Mouse (Mus musculus) midbrain, embryonic 13.5 days (tissue): ENCODE results near the gene Il12rb1. TPM values are rescaled to one million over a fixed set of nuclear protein-coding genes. Genes with fewer than 3 reads are reported as not detected.

Experiments
- ATAC-seq: fragments of 200-750 bp; cut with Nextera tagmentation; 2 replicates; pipeline ENCODE4 v1.8.0; 2017; ENCODE audit warnings: mild to moderate bottlenecking, moderate TSS enrichment, moderate library complexity
- H3K27ac ChIP-seq: fragments of 300-500 bp; sonication (generic); 2 replicates; pipeline ENCODE4 v1.5.1; 2015; ENCODE audit warnings: inconsistent platforms, mild to moderate bottlenecking, moderate library complexity
- H3K27me3 ChIP-seq: fragments of 300-500 bp; sonication (generic); 2 replicates; pipeline ENCODE4 v1.6.1; 2015; ENCODE audit warnings: mild to moderate bottlenecking, inconsistent platforms
- H3K36me3 ChIP-seq: fragments of 300-500 bp; sonication (generic); 2 replicates; pipeline ENCODE4 v1.6.1; 2015; ENCODE audit warnings: mild to moderate bottlenecking, inconsistent platforms
- H3K4me1 ChIP-seq: fragments of 300-500 bp; sonication (generic); replicated peaks from 2 replicates; pipeline ENCODE4 v1.6.1; 2015; ENCODE audit warnings: inconsistent platforms
- H3K4me2 ChIP-seq: fragments of 300-500 bp; sonication (generic); replicated peaks from 2 replicates; pipeline ENCODE4 v1.6.1; 2015; ENCODE audit warnings: moderate library complexity, mild to moderate bottlenecking, inconsistent platforms
- H3K4me3 ChIP-seq: fragments of 300-500 bp; sonication (generic); replicated peaks from 2 replicates; pipeline ENCODE4 v1.5.1; 2015; ENCODE audit warnings: mild to moderate bottlenecking, inconsistent platforms
- H3K9ac ChIP-seq: fragments of 300-500 bp; sonication (generic); replicated peaks from 2 replicates; pipeline ENCODE4 v1.6.1; 2015; ENCODE audit warnings: mild to moderate bottlenecking, inconsistent platforms
- H3K9me3 ChIP-seq: fragments of 300-500 bp; sonication (generic); 2 replicates; pipeline ENCODE4 v1.6.1; 2016; ENCODE audit warnings: mild to moderate bottlenecking, inconsistent platforms
- WGBS: fragments of 180-500 bp; shearing (Covaris S2); methylation state at CpG from one replicate; pipeline ENCODE4 v1.1.7; 2015; 5-methylcytosine and 5-hydroxymethylcytosine counted together
- polyA plus RNA-seq: library from polyadenylated mRNA; unstranded; fragments of >200 nt; fragmentation: Nextera tagmentation; extraction: Ambion mirVana; gene quantifications from 2 replicates; pipeline ENCODE4 v1.2.1, GENCODE M21; 2015

The Il12rb1 gene
- polyA plus RNA-seq, 1 experiment from 2014 or later, result not detected

- ATAC-seq, result peak; percentile 0; the same call in 1 of the 2 replicates
- Histone ChIP-seq H3K27me3 (no peaks in the 10 kb centered on the region), H3K4me2 (peak overlapping the region; percentile 87), H3K4me3 (peak overlapping the region; percentile 82), H3K9me3 (no peaks in the 10 kb centered on the region), H3K36me3 (peaks cover 67% of the 10 kb centered on the region), H3K4me1 (peaks cover 47% of the 10 kb centered on the region), H3K9ac (peak overlapping the region; percentile 98), H3K27ac (peak overlapping the region; percentile 96)
- 3% methylated on average over 34 of the region's 34 CpGs for WGBS
These were observed 32.3 kb upstream of the Il12rb1 start for GRCm38 (mm10) chr8:70775851-70776495.

- Histone ChIP-seq H3K4me2 (peak within 1 kb of the TSS; percentile 87), H3K36me3 (peaks cover 67% of the 10 kb centered on the region), H3K4me1 (peaks cover 47% of the 10 kb centered on the region), H3K9ac (peak within 1 kb of the TSS; percentile 98), H3K9me3 (no peaks in the 10 kb centered on the region), H3K27me3 (no peaks in the 10 kb centered on the region), H3K27ac (peak within 1 kb of the TSS; percentile 96), H3K4me3 (peak within 1 kb of the TSS; percentile 82)
- peak; percentile 94 for ATAC-seq
- WGBS, result under 1% methylated on average over 94 of the region's 94 CpGs
These were observed 31.5 kb upstream of the Il12rb1 start, which contains the start of gene Pik3r2 for GRCm38 (mm10) chr8:70776496-70777444. TSS of gene Pik3r2 (minus strand) at chr8:70776713.

GRCm38 (mm10) chr8:70780093-70780492 is 28.2 kb upstream of the Il12rb1 start:
- peaks cover 62% of the 10 kb centered on the region for H3K36me3 ChIP-seq
- 85% methylated on average over 11 of the region's 11 CpGs for WGBS

GRCm38 (mm10) chr8:70786291-70787050 is 21.8 kb upstream of the Il12rb1 start:
- Histone ChIP-seq H3K4me1 (peaks cover 16% of the 10 kb centered on the region), H3K9ac (no peak overlapping the region), H3K27me3 (peaks cover 12% of the 10 kb centered on the region; the same call in 1 of the 2 replicates), H3K4me3 (no peak overlapping the region), H3K27ac (no peak overlapping the region), H3K4me2 (no peak overlapping the region), H3K9me3 (no peaks in the 10 kb centered on the region), H3K36me3 (peaks cover 73% of the 10 kb centered on the region)
- ATAC-seq, result no peak
- WGBS, result 86% methylated on average over 25 of the region's 25 CpGs

More at GRCm38 (mm10) chr8:70780093-70780492, 28.2 kb upstream of the Il12rb1 start:
- H3K4me3 ChIP-seq, result no peak overlapping the region
- H3K4me1 ChIP-seq, result peaks cover 24% of the 10 kb centered on the region
- no peak overlapping the region for H3K4me2 ChIP-seq
- H3K27ac ChIP-seq, result no peak overlapping the region
- 0 out of 2 replicates have a peak overlapping the region, but pooled peaks have one; percentile 19 for H3K9ac ChIP-seq
- no peaks in the 10 kb centered on the region for H3K27me3 ChIP-seq
- no peaks in the 10 kb centered on the region for H3K9me3 ChIP-seq
- no peak for ATAC-seq

- Histone ChIP-seq H3K9ac (no peak overlapping the region), H3K4me1 (peaks cover 21% of the 10 kb centered on the region), H3K4me2 (no peak overlapping the region), H3K36me3 (peaks cover 68% of the 10 kb centered on the region), H3K27me3 (peaks cover 12% of the 10 kb centered on the region; the same call in 1 of the 2 replicates), H3K9me3 (no peaks in the 10 kb centered on the region), H3K27ac (no peak overlapping the region), H3K4me3 (no peak overlapping the region)
- no peak for ATAC-seq
- 93% methylated on average over 3 of the region's 3 CpGs for WGBS
These were observed 21.2 kb upstream of the Il12rb1 start for GRCm38 (mm10) chr8:70787051-70787445.

GRCm38 (mm10) chr8:70787941-70788667 is 20.1 kb upstream of the Il12rb1 start:
- 19% methylated on average over 30 of the region's 30 CpGs for WGBS

GRCm38 (mm10) chr8:70789046-70789445 is 19.2 kb upstream of the Il12rb1 start:
- Histone ChIP-seq H3K27me3 (peaks cover 12% of the 10 kb centered on the region; the same call in 1 of the 2 replicates), H3K9ac (0 out of 2 replicates have a peak overlapping the region, but pooled peaks have one; percentile 30), H3K9me3 (no peaks in the 10 kb centered on the region), H3K4me2 (no peak overlapping the region), H3K27ac (no peak overlapping the region), H3K4me1 (peaks cover 34% of the 10 kb centered on the region), H3K36me3 (peaks cover 54% of the 10 kb centered on the region), H3K4me3 (no peak overlapping the region)
- WGBS, result 87% methylated on average over 10 of the region's 10 CpGs
- no peak for ATAC-seq

More at GRCm38 (mm10) chr8:70787941-70788667, 20.1 kb upstream of the Il12rb1 start:
- Histone ChIP-seq H3K36me3 (peaks cover 63% of the 10 kb centered on the region), H3K27me3 (peaks cover 12% of the 10 kb centered on the region; the same call in 1 of the 2 replicates), H3K4me1 (peaks cover 28% of the 10 kb centered on the region), H3K9me3 (no peaks in the 10 kb centered on the region), H3K4me3 (no peak overlapping the region), H3K9ac (peak overlapping the region; percentile 33; the same call in 1 of the 2 replicates), H3K27ac (no peak overlapping the region), H3K4me2 (0 out of 2 replicates have a peak overlapping the region, but pooled peaks have one; percentile 5)
- ATAC-seq, result no peak

- ATAC-seq, result no peak
- 0 out of 2 replicates have a peak overlapping the region, but pooled peaks have one; percentile 57 for H3K4me3 ChIP-seq
- no peak overlapping the region for H3K27ac ChIP-seq
- H3K4me1 ChIP-seq, result peaks cover 38% of the 10 kb centered on the region
- H3K27me3 ChIP-seq, result peaks cover 21% of the 10 kb centered on the region
- H3K4me2 ChIP-seq, result peak overlapping the region; percentile 77
- H3K9ac ChIP-seq, result peak overlapping the region; percentile 77
- WGBS, result 68% methylated on average over 8 of the region's 8 CpGs
- no peaks in the 10 kb centered on the region for H3K9me3 ChIP-seq
- peaks cover 36% of the 10 kb centered on the region for H3K36me3 ChIP-seq
These were observed 17.4 kb upstream of the Il12rb1 start for GRCm38 (mm10) chr8:70790846-70791245.

GRCm38 (mm10) chr8:70791294-70791701 is 17.0 kb upstream of the Il12rb1 start:
- Histone ChIP-seq H3K36me3 (peaks cover 31% of the 10 kb centered on the region), H3K9ac (peak overlapping the region; percentile 77), H3K27ac (no peak overlapping the region), H3K4me2 (peak overlapping the region; percentile 77), H3K9me3 (no peaks in the 10 kb centered on the region), H3K27me3 (peaks cover 25% of the 10 kb centered on the region), H3K4me3 (peak overlapping the region; percentile 57; the same call in 1 of the 2 replicates), H3K4me1 (peaks cover 40% of the 10 kb centered on the region)
- ATAC-seq, result no peak
- 83% methylated on average over 7 of the region's 7 CpGs for WGBS

GRCm38 (mm10) chr8:70791975-70792691 is 16.1 kb upstream of the Il12rb1 start:
- WGBS, result 6% methylated on average over 58 of the region's 58 CpGs
- H3K4me3 ChIP-seq, result peak overlapping the region; percentile 57
- H3K9ac ChIP-seq, result peak overlapping the region; percentile 77
- peaks cover 23% of the 10 kb centered on the region for H3K36me3 ChIP-seq
- peak overlapping the region; percentile 92 for H3K27ac ChIP-seq
- H3K9me3 ChIP-seq, result no peaks in the 10 kb centered on the region
- peak overlapping the region; percentile 77 for H3K4me2 ChIP-seq
- H3K4me1 ChIP-seq, result peaks cover 46% of the 10 kb centered on the region
- H3K27me3 ChIP-seq, result peaks cover 27% of the 10 kb centered on the region
- ATAC-seq, result peak; percentile 87
